Mouse (Mus musculus): ENCODE results near the gene Zfp384.
A peak's percentile ranks its signal among the peaks of the same experiment; 100 is the strongest.

GRCm38 (mm10) chr6:125081797-125082560, 73.0 kb downstream of the Zfp384 start:
- TF ChIP-seq CTCF (IDR thresholded peaks at IDR 0.05) (peak; percentile 97), EP300 (IDR thresholded peaks at IDR 0.05; ENCODE audit: insufficient read depth, low read depth, low read length) (peak; percentile 64; the same call in 1 of the 2 replicates)
